Mouse (Mus musculus): ENCODE data around the gene Tubb2b. TPM values are rescaled to one million over a fixed set of nuclear protein-coding genes. Genes with fewer than 3 reads are reported as not detected.

Gene Tubb2b
- polyA plus RNA-seq, 1 experiment: 438 TPM

GRCm38 (mm10) chr13:34125711-34126110 is 4.6 kb downstream of the Tubb2b start:
- peaks cover 27% of the 10 kb centered on the region for H3K36me3 ChIP-seq (ENCODE audit: control insufficient read depth, insufficient read depth)
- no peak overlapping the region for H3ac ChIP-seq (ENCODE audit: control insufficient read depth, insufficient read length)
- H3K79me2 ChIP-seq (ENCODE audit: control insufficient read depth, insufficient read depth): peaks cover 40% of the 10 kb centered on the region
- H3K27me3 ChIP-seq (ENCODE audit: control insufficient read depth, insufficient read depth, insufficient read length): no peaks in the 10 kb centered on the region
- no peak overlapping the region for H3K4me3 ChIP-seq
- H3K4me2 ChIP-seq (ENCODE audit: low read depth): peak overlapping the region; percentile 59
- TF ChIP-seq MYOD1 (IDR thresholded peaks at IDR 0.05; ENCODE audit: control insufficient read depth in 1 of 3, insufficient read length in 2 of 3, low read depth in 2 of 3) (peak in 1 of 3 experiments; percentile 17), POLR2AphosphoS2 (IDR thresholded peaks at IDR 0.05; ENCODE audit: insufficient read length, low read depth) (no peak)

- Histone ChIP-seq H3K27me3 (ENCODE audit: control insufficient read depth, insufficient read depth, insufficient read length) (no peaks in the 10 kb centered on the region), H3K79me2 (ENCODE audit: control insufficient read depth, insufficient read depth) (peaks cover 2% of the 10 kb centered on the region), H3K36me3 (ENCODE audit: control insufficient read depth, insufficient read depth) (peaks cover 10% of the 10 kb centered on the region), H3K4me3 (no peak overlapping the region), H3ac (ENCODE audit: control insufficient read depth, insufficient read length) (no peak overlapping the region), H3K4me2 (ENCODE audit: low read depth) (no peak overlapping the region)
- TF ChIP-seq USF1 (IDR thresholded peaks at IDR 0.05; ENCODE audit: low read depth): no peak
- no peak for TF ChIP-seq MYOG (IDR thresholded peaks at IDR 0.05; ENCODE audit: control insufficient read depth in 1 of 3, insufficient read depth in 1 of 3, insufficient read length in 2 of 3, low read depth in 2 of 3)
- no peak for TF ChIP-seq MYOD1 (IDR thresholded peaks at IDR 0.05; ENCODE audit: control insufficient read depth in 1 of 3, insufficient read length in 2 of 3, low read depth in 2 of 3)
- no peak for TF ChIP-seq REST (IDR thresholded peaks at IDR 0.05; ENCODE audit: insufficient read depth, insufficient read length)
- TF ChIP-seq TCF3 (IDR thresholded peaks at IDR 0.05; ENCODE audit: insufficient read length, low read depth): no peak
- TF ChIP-seq POLR2AphosphoS2 (IDR thresholded peaks at IDR 0.05; ENCODE audit: insufficient read length, low read depth): no peak
- no peak for TF ChIP-seq TCF12 (IDR thresholded peaks at IDR 0.05; ENCODE audit: insufficient read depth, poor library complexity, severe bottlenecking)
- TF ChIP-seq CEBPB (IDR thresholded peaks at IDR 0.05; ENCODE audit: insufficient read depth, poor library complexity, severe bottlenecking): no peak
- no peak for TF ChIP-seq E2F4 (IDR thresholded peaks at IDR 0.05; ENCODE audit: insufficient read depth)
- TF ChIP-seq POLR2A (IDR thresholded peaks at IDR 0.05; ENCODE audit: insufficient read length, low read depth): no peak
These were observed 9.7 kb downstream of the Tubb2b start for GRCm38 (mm10) chr13:34120536-34120935.

GRCm38 (mm10) chr13:34119406-34119805 is 10.9 kb downstream of the Tubb2b start:
- H3K4me2 ChIP-seq (ENCODE audit: low read depth): no peak overlapping the region
- no peak for TF ChIP-seq USF1 (IDR thresholded peaks at IDR 0.05; ENCODE audit: low read depth)
- TF ChIP-seq REST (IDR thresholded peaks at IDR 0.05; ENCODE audit: insufficient read depth, insufficient read length): no peak
- TF ChIP-seq MYOD1 (IDR thresholded peaks at IDR 0.05; ENCODE audit: control insufficient read depth in 1 of 3, insufficient read length in 2 of 3, low read depth in 2 of 3): no peak
- no peak for TF ChIP-seq SRF (IDR thresholded peaks at IDR 0.05; ENCODE audit: control insufficient read depth, insufficient read length, low read depth)
- no peak for TF ChIP-seq MAX (IDR thresholded peaks at IDR 0.05; ENCODE audit: low read depth)
- no peak for TF ChIP-seq POLR2A (IDR thresholded peaks at IDR 0.05; ENCODE audit: insufficient read length, low read depth)
- no peak for TF ChIP-seq TCF12 (IDR thresholded peaks at IDR 0.05; ENCODE audit: insufficient read depth, poor library complexity, severe bottlenecking)
- no peak for TF ChIP-seq POLR2AphosphoS2 (IDR thresholded peaks at IDR 0.05; ENCODE audit: insufficient read length, low read depth)
- no peak for TF ChIP-seq TCF3 (IDR thresholded peaks at IDR 0.05; ENCODE audit: insufficient read length, low read depth)
- TF ChIP-seq CEBPB (IDR thresholded peaks at IDR 0.05; ENCODE audit: insufficient read depth, poor library complexity, severe bottlenecking): no peak
- no peak for TF ChIP-seq E2F4 (IDR thresholded peaks at IDR 0.05; ENCODE audit: insufficient read depth)
- no peak for TF ChIP-seq MYOG (IDR thresholded peaks at IDR 0.05; ENCODE audit: control insufficient read depth in 1 of 3, insufficient read depth in 1 of 3, insufficient read length in 2 of 3, low read depth in 2 of 3)
- no peaks in the 10 kb centered on the region for H3K79me2 ChIP-seq (ENCODE audit: control insufficient read depth, insufficient read depth)
- H3K27me3 ChIP-seq (ENCODE audit: control insufficient read depth, insufficient read depth, insufficient read length): no peaks in the 10 kb centered on the region
- peaks cover 9% of the 10 kb centered on the region for H3K36me3 ChIP-seq (ENCODE audit: control insufficient read depth, insufficient read depth)
- no peak overlapping the region for H3K4me3 ChIP-seq
- no peak overlapping the region for H3ac ChIP-seq (ENCODE audit: control insufficient read depth, insufficient read length)

- H3K27me3 ChIP-seq (ENCODE audit: control insufficient read depth, insufficient read depth, insufficient read length): no peaks in the 10 kb centered on the region
- no peak overlapping the region for H3K4me3 ChIP-seq
- H3K4me2 ChIP-seq (ENCODE audit: low read depth): no peak overlapping the region
- TF ChIP-seq USF1 (IDR thresholded peaks at IDR 0.05; ENCODE audit: low read depth) (peak; percentile 26), MYOG (IDR thresholded peaks at IDR 0.05; ENCODE audit: control insufficient read depth in 1 of 3, insufficient read depth in 1 of 3, insufficient read length in 2 of 3, low read depth in 2 of 3) (peak in 1 of 3 experiments; percentile 4), TCF3 (IDR thresholded peaks at IDR 0.05; ENCODE audit: insufficient read length, low read depth) (no peak), POLR2AphosphoS2 (IDR thresholded peaks at IDR 0.05; ENCODE audit: insufficient read length, low read depth) (no peak)
- no peak overlapping the region for H3ac ChIP-seq (ENCODE audit: control insufficient read depth, insufficient read length)
- H3K36me3 ChIP-seq (ENCODE audit: control insufficient read depth, insufficient read depth): peaks cover 3% of the 10 kb centered on the region
- no peaks in the 10 kb centered on the region for H3K79me2 ChIP-seq (ENCODE audit: control insufficient read depth, insufficient read depth)
These were observed 11.4 kb downstream of the Tubb2b start for GRCm38 (mm10) chr13:34118816-34119215.

GRCm38 (mm10) chr13:34116508-34116907 is 13.8 kb downstream of the Tubb2b start:
- Histone ChIP-seq H3K4me3 (no peak overlapping the region), H3K36me3 (ENCODE audit: control insufficient read depth, insufficient read depth) (no peaks in the 10 kb centered on the region), H3K79me2 (ENCODE audit: control insufficient read depth, insufficient read depth) (no peaks in the 10 kb centered on the region), H3ac (ENCODE audit: control insufficient read depth, insufficient read length) (no peak overlapping the region), H3K4me2 (ENCODE audit: low read depth) (no peak overlapping the region), H3K27me3 (ENCODE audit: control insufficient read depth, insufficient read depth, insufficient read length) (no peaks in the 10 kb centered on the region)
- TF ChIP-seq REST (IDR thresholded peaks at IDR 0.05; ENCODE audit: insufficient read depth, insufficient read length) (no peak), TCF3 (IDR thresholded peaks at IDR 0.05; ENCODE audit: insufficient read length, low read depth) (no peak), E2F4 (IDR thresholded peaks at IDR 0.05; ENCODE audit: insufficient read depth) (no peak), SRF (IDR thresholded peaks at IDR 0.05; ENCODE audit: control insufficient read depth, insufficient read length, low read depth) (no peak)

Measured in myocyte (in vitro differentiated cells).